Mouse (Mus musculus): Measurements from ENCODE around the gene 6430550D23Rik.

6430550D23Rik gene

GRCm38 (mm10) chr2:155956134-155957059, 51.4 kb downstream of the 6430550D23Rik start, which contains the start of gene Cep250:
TSS of gene Cep250 (plus strand) at chr2:155956458.
- CTCF ChIA-PET, result interaction anchor here (0.5 to 0.7 kb wide), 2 partner anchors 23 to 25 kb away, joined by 3 to 6 read pairs; no protein-coding TSS in a partner anchor

GRCm38 (mm10) chr2:155952006-155952405, 55.8 kb downstream of the 6430550D23Rik start:
- CTCF ChIA-PET, result no interaction called here

DNA sequence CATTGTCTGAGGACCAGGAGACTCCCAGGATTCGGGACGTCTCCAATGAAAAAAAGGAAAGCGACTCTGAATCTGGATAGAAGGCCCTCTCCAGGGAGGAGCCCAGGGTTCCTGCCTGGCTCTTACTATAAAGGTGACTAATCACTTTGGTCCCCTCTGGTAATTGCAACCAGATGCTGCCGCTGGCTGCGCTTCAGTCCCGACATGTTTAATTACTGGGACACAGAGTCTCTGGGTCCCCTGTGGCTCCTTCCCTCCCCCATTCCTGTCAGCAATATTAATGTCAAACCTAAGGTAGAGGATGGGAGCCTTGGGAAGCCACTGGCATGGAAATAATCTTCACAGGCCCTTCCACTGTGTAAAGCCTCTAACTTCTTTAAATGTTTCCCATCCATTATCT, 58.4 kb downstream of the 6430550D23Rik start:
- CTCF ChIA-PET, result no interaction called here

DNA sequence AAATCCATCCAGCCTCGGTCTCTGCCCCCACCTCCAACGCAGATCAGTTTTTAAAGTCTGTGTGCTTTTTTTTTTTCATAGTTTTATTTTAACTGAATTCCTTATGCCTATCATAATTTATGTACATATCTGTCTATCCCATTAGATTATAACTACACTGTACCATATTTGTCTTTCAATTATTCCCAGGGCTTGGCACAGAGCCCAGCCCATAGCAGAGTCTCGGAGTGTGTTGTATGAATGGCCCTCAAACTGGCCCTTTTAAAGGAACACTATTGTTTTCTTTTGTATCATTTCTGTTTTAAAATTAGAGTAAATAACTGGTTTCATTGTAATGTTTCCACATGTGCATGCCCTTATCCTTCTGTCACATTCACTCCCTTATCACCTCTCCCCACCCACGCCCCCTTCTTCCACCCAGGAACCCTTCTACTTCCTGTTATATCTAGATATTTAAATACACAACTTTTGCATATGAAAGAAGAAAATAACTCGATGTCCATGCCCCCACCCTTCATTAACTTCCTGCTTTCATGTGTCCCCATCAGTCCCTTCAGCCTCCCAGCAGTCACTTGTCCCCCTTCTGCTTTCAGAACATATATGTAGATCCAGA, 60.3 kb downstream of the 6430550D23Rik start:
- CTCF ChIA-PET, result no interaction called here

GRCm38 (mm10) chr2:155946499-155946898, 61.3 kb downstream of the 6430550D23Rik start:
- CTCF ChIA-PET, result interaction anchor here (0.9 kb wide), 1 partner anchor 99 kb away, joined by 5 read pairs; no protein-coding TSS in a partner anchor

DNA sequence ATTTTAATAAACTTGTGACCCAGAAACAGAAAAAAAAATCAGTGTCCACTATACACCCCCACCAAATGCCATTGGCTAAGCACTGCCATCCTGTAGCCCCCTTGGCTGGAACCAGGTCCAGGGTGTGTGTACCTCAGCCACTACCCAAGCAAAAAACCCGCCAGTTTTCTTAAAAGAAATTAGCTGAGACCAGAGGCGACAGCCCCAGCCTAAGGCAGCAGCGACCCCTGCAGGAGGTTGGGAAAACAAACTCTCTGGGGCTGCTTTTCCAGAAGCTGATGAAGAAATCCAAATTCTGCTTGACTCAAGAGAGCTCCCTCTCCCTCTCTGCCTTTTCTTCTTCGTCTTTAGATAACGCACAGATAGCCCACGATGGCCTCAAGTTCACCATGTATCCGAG, 61.7 kb downstream of the 6430550D23Rik start:
- CTCF ChIA-PET, result interaction anchor here (0.9 kb wide), 1 partner anchor 99 kb away, joined by 5 read pairs; no protein-coding TSS in a partner anchor

GRCm38 (mm10) chr2:155945580-155945979, 62.2 kb downstream of the 6430550D23Rik start:
- CTCF ChIA-PET, result interaction anchor here (0.9 kb wide), 1 partner anchor 99 kb away, joined by 5 read pairs; no protein-coding TSS in a partner anchor

DNA sequence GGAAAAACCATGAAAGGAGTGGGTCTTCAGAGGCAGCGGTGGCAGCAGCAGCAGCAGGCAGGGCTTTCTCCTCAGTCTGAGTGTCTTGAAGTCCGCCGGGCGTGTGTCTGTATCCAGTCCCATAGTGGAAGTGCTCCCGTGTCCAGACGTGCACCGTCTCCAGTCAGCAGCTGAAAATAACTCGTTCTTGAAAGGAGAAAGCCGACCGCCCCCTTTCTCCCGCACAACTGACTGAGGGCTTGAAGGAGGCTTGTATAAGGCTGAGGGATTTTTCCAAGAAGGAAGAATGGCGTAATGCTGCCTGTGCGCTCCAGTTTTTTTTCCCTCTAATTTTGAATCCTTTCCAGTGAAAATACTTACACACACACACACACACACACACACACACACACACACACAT, 62.7 kb downstream of the 6430550D23Rik start, which contains the start of gene Gdf5:
Gene Gdf5 (minus strand): TSS at position 244 of the 400 bp plus-strand sequence.
- CTCF ChIA-PET, result no interaction called here

- CTCF ChIA-PET, result no interaction called here
Measured at GRCm38 (mm10) chr2:155944685-155945084, 63.1 kb downstream of the 6430550D23Rik start.

GRCm38 (mm10) chr2:155943463-155943862, 64.3 kb downstream of the 6430550D23Rik start:
- CTCF ChIA-PET, result no interaction called here

GRCm38 (mm10) chr2:155941697-155942442, 65.9 kb downstream of the 6430550D23Rik start:
- CTCF ChIA-PET, result no interaction called here

- CTCF ChIA-PET, result no interaction called here
Measured at GRCm38 (mm10) chr2:155940681-155941080, 67.1 kb downstream of the 6430550D23Rik start, which contains the start of gene Gm15557. TSS of gene Gm15557 (plus strand) at chr2:155940728.

- CTCF ChIA-PET, result no interaction called here
Measured at GRCm38 (mm10) chr2:155939897-155940529, 67.8 kb downstream of the 6430550D23Rik start.

- CTCF ChIA-PET, result no interaction called here
Measured at GRCm38 (mm10) chr2:155929531-155930442, 78.0 kb downstream of the 6430550D23Rik start, which contains the start of gene Uqcc1. TSS of gene Uqcc1 (minus strand) at chr2:155930310.

GRCm38 (mm10) chr2:155928711-155929345, 78.9 kb downstream of the 6430550D23Rik start:
- CTCF ChIA-PET, result interaction anchor here (0.6 kb wide), 1 partner anchor 68 kb away, joined by 3 read pairs; no protein-coding TSS in a partner anchor

DNA sequence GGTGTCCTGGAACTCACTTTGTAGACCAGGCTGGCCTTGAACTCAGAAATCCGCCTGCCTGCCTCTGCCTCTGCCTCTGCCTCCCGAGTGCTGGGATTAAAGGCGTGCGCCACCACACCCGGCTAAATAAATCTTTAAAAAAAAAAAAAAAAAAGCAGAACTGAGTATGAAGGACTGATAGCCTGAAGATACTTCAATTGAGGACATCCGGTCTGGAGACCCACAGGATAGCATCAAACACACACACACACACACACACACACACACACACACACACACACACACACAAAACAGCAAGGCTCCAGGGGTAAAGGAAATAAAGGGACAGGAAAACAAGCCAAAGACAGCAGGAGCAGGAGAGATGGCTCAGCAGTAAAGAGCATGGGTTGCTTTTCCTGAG, 82.6 kb downstream of the 6430550D23Rik start:
- CTCF ChIA-PET, result interaction anchor here (0.6 kb wide), 1 partner anchor 138 kb away, joined by 3 read pairs; no protein-coding TSS in a partner anchor

All from spleen, embryonic (tissue).